Mouse (Mus musculus) embryonic facial prominence, embryonic 12.5 days (tissue): ENCODE data around the gene Ldlr. TPM values are rescaled to one million over a fixed set of nuclear protein-coding genes. Genes with fewer than 3 reads are reported as not detected.

Experiments
- ATAC-seq: fragments of 200-750 bp; cut with Nextera tagmentation; 2 replicates; pipeline ENCODE4 v1.8.0; 2017; ENCODE audit not compliant: insufficient number of reproducible peaks, insufficient read depth, low FRiP score, low TSS enrichment
- H3K27ac ChIP-seq: fragments of 300-500 bp; sonication (generic); 2 replicates; pipeline ENCODE4 v1.5.1; 2016; ENCODE audit warnings: mild to moderate bottlenecking
- H3K27me3 ChIP-seq: fragments of 300-500 bp; sonication (generic); 2 replicates; pipeline ENCODE4 v1.6.1; 2016; ENCODE audit warnings: mild to moderate bottlenecking, moderate library complexity
- H3K36me3 ChIP-seq: fragments of 300-500 bp; sonication (generic); 2 replicates; pipeline ENCODE4 v1.6.1; 2016; ENCODE audit warnings: mild to moderate bottlenecking
- H3K4me1 ChIP-seq: fragments of 300-500 bp; sonication (generic); 2 replicates; pipeline ENCODE4 v1.6.1; 2016
- H3K4me2 ChIP-seq: fragments of 300-500 bp; sonication (generic); replicated peaks from 2 replicates; pipeline ENCODE4 v1.6.1; 2016; ENCODE audit warnings: mild to moderate bottlenecking, moderate library complexity
- H3K4me3 ChIP-seq: fragments of 300-500 bp; sonication (generic); 2 replicates; pipeline ENCODE4 v1.5.1; 2016; ENCODE audit warnings: mild to moderate bottlenecking
- H3K9ac ChIP-seq: fragments of 300-500 bp; sonication (generic); 2 replicates; pipeline ENCODE4 v1.6.1; 2016; ENCODE audit warnings: mild to moderate bottlenecking, moderate library complexity
- H3K9me3 ChIP-seq: fragments of 300-500 bp; sonication (generic); 2 replicates; pipeline ENCODE4 v1.6.1; 2016; ENCODE audit warnings: mild to moderate bottlenecking, moderate library complexity
- WGBS: fragments of 180-500 bp; shearing (Covaris S2); methylation state at CpG from one replicate; pipeline ENCODE4 v1.1.7; 2016; 5-methylcytosine and 5-hydroxymethylcytosine counted together
- polyA plus RNA-seq: library from polyadenylated mRNA; unstranded; fragments of >200 nt; fragmentation: Nextera tagmentation; extraction: Ambion mirVana; gene quantifications from 2 replicates; pipeline ENCODE4 v1.2.1, GENCODE M21; 2016

The Ldlr gene
- polyA plus RNA-seq, 1 experiment from 2014 or later: 36.8 TPM

- Histone ChIP-seq H3K36me3 (peaks cover 48% of the 10 kb centered on the region), H3K4me3 (peak overlapping the region; percentile 66), H3K9ac (peak overlapping the region; percentile 41; the same call in 1 of the 2 replicates), H3K4me2 (peak overlapping the region; percentile 70), H3K4me1 (peaks cover 27% of the 10 kb centered on the region), H3K9me3 (no peaks in the 10 kb centered on the region), H3K27me3 (no peaks in the 10 kb centered on the region), H3K27ac (peak overlapping the region; percentile 93)
- 49% methylated on average over 3 of the region's 3 CpGs for WGBS
- ATAC-seq: no peak
Measured at GRCm38 (mm10) chr9:21796919-21797318, 73.6 kb downstream of the Ldlr start.

GRCm38 (mm10) chr9:21797921-21798344 lies 74.7 kb downstream of the Ldlr start:
- Histone ChIP-seq H3K4me1 (peaks cover 24% of the 10 kb centered on the region), H3K27me3 (no peaks in the 10 kb centered on the region), H3K9ac (peak overlapping the region; percentile 83), H3K27ac (peak overlapping the region; percentile 93), H3K4me3 (peak overlapping the region; percentile 66), H3K36me3 (peaks cover 47% of the 10 kb centered on the region), H3K9me3 (no peaks in the 10 kb centered on the region), H3K4me2 (peak overlapping the region; percentile 70)
- ATAC-seq: peak; percentile 55
- WGBS: under 1% methylated on average over 25 of the region's 26 CpGs

GRCm38 (mm10) chr9:21798345-21799009 lies 75.2 kb downstream of the Ldlr start, which contains the start of gene Kank2:
Gene Kank2 (minus strand): TSS chr9:21798744.
- H3K27me3 ChIP-seq: no peaks in the 10 kb centered on the region
- H3K9me3 ChIP-seq: no peaks in the 10 kb centered on the region
- peaks cover 24% of the 10 kb centered on the region for H3K4me1 ChIP-seq
- WGBS: under 1% methylated on average over 52 of the region's 52 CpGs
- peak within 1 kb of the TSS; percentile 70 for H3K4me2 ChIP-seq
- H3K4me3 ChIP-seq: peak within 1 kb of the TSS; percentile 66
- peak within 1 kb of the TSS; percentile 83 for H3K9ac ChIP-seq
- peaks cover 44% of the 10 kb centered on the region for H3K36me3 ChIP-seq
- ATAC-seq: peak; percentile 70
- H3K27ac ChIP-seq: peak within 1 kb of the TSS; percentile 93

- Histone ChIP-seq H3K9ac (no peak overlapping the region), H3K27ac (peak overlapping the region; percentile 93), H3K9me3 (no peaks in the 10 kb centered on the region), H3K4me2 (peak overlapping the region; percentile 70), H3K4me1 (peaks cover 24% of the 10 kb centered on the region), H3K4me3 (peak overlapping the region; percentile 66), H3K36me3 (peaks cover 39% of the 10 kb centered on the region), H3K27me3 (no peaks in the 10 kb centered on the region)
- no peak for ATAC-seq
- WGBS: 65% methylated on average over 3 of the region's 3 CpGs
Measured at GRCm38 (mm10) chr9:21799010-21799350, 75.7 kb downstream of the Ldlr start.

Other genes starting within 250 kb of the Ldlr start
- gene Tmed1, start 213.2 kb upstream of the Ldlr start, polyA plus RNA-seq: 113 and 115 TPM in 2 replicates
- gene AB124611, start 197.3 kb upstream of the Ldlr start, polyA plus RNA-seq: 3.9 and 5.7 TPM in 2 replicates
- gene Carm1, start 176.6 kb upstream of the Ldlr start, polyA plus RNA-seq: 79.5 and 86.8 TPM in 2 replicates
- 40.6 and 41.8 TPM in 2 replicates for gene Timm29, start 130.8 kb upstream of the Ldlr start, polyA plus RNA-seq
- gene Yipf2, start 130.7 kb upstream of the Ldlr start, polyA plus RNA-seq: 19.1 and 22.6 TPM in 2 replicates
- 126 and 130 TPM in 2 replicates for gene Smarca4, start 107.3 kb upstream of the Ldlr start, polyA plus RNA-seq
- gene Spc24, start 36.8 kb downstream of the Ldlr start, polyA plus RNA-seq: 117 and 126 TPM in 2 replicates
- 20.4 and 21.6 TPM in 2 replicates for gene Kank2, start 75.3 kb downstream of the Ldlr start, polyA plus RNA-seq
- 0.96 and 1.7 TPM in 2 replicates for gene Angptl8, start 112.0 kb downstream of the Ldlr start, polyA plus RNA-seq
- 30.8 and 33.3 TPM in 2 replicates for gene Dock6, start 129.2 kb downstream of the Ldlr start, polyA plus RNA-seq
- 10.2 and 11.1 TPM in 2 replicates for gene Rab3d, start 194.7 kb downstream of the Ldlr start, polyA plus RNA-seq
- gene Ccdc159, start 204.0 kb downstream of the Ldlr start, polyA plus RNA-seq: 5.3 and 5.6 TPM in 2 replicates
- 40.5 and 42.4 TPM in 2 replicates for gene Tmem205, start 204.1 kb downstream of the Ldlr start, polyA plus RNA-seq
- 15.9 and 16.2 TPM in 2 replicates for gene Plppr2, start 213.6 kb downstream of the Ldlr start, polyA plus RNA-seq
- 5.6 and 7.0 TPM in 2 replicates for gene Swsap1, start 232.3 kb downstream of the Ldlr start, polyA plus RNA-seq
- gene Epor, start 240.0 kb downstream of the Ldlr start, polyA plus RNA-seq: 6.6 and 7.8 TPM in 2 replicates